Mouse (Mus musculus): ENCODE measurements around the gene Lmf1. TPM values are rescaled to one million over a fixed set of nuclear protein-coding genes. Genes with fewer than 3 reads are reported as not detected.

Lmf1 gene
- polyA plus RNA-seq, 1 experiment, result 18.8 TPM

DNA sequence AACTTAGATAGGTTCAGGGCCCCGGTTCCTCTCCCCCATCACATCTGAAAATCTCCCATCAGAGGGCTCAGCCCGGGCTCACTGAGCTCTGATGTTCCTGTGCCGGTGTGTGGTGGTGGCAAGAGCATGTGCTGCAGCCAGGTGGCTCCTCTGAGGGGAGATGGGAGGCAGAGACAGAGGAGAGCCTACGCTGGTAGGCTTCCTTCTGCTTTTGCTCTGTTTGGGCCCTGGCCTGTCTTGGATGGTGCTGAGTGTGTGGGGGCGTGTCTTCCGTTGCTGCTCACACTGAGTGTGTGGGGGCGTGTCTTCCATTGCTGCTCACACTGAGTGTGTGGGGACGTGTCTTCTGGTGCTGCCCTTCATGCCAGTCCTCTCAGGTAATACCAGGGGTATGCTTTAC, 23.5 kb downstream of the Lmf1 start:
- Histone ChIP-seq H3K4me1 (ENCODE audit: control insufficient read depth, insufficient read depth, low read length) (no peaks in the 10 kb centered on the region; the same call in 1 of the 2 replicates), H3K27ac (ENCODE audit: control insufficient read depth, insufficient read depth, low read depth, low read length, poor library complexity) (no peak overlapping the region), H3K4me3 (replicated peaks; ENCODE audit: control insufficient read depth, low read depth, low read length) (no peak overlapping the region)
- 42% methylated on average over 8 of the region's 8 CpGs for WGBS
- TF ChIP-seq CTCF (IDR thresholded peaks at IDR 0.05; ENCODE audit: control insufficient read depth, insufficient read depth, low read length) (no peak), POLR2A (IDR thresholded peaks at IDR 0.05; ENCODE audit: borderline replicate concordance, control insufficient read depth, low read depth, low read length) (no peak)

DNA sequence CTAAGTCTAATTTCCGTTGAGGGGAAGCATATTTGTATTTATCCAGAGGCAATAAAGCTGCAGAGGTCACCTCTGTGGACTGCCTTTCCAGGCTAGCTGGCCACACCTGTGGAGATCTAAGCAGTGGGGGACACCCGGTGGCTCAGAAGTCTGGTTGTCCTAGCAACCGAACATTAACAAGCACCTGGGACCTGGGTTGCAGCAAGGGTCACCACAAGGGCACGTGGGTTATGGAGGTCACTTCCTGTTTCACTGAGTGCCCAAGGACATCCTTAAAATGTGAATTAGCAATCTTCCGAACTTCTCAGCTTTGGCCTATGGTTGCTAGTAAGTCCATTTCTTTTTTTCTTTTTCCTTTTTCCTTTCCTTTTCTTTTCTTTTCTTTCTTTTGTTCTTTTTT, 25.3 kb downstream of the Lmf1 start:
- Histone ChIP-seq H3K27ac (ENCODE audit: control insufficient read depth, insufficient read depth, low read depth, low read length, poor library complexity) (no peak overlapping the region), H3K4me1 (ENCODE audit: control insufficient read depth, insufficient read depth, low read length) (no peaks in the 10 kb centered on the region), H3K4me3 (replicated peaks; ENCODE audit: control insufficient read depth, low read depth, low read length) (no peak overlapping the region)
- 41% methylated on average over 5 of the region's 5 CpGs for WGBS
- TF ChIP-seq CTCF (IDR thresholded peaks at IDR 0.05; ENCODE audit: control insufficient read depth, insufficient read depth, low read length) (no peak), POLR2A (IDR thresholded peaks at IDR 0.05; ENCODE audit: borderline replicate concordance, control insufficient read depth, low read depth, low read length) (no peak)

DNA sequence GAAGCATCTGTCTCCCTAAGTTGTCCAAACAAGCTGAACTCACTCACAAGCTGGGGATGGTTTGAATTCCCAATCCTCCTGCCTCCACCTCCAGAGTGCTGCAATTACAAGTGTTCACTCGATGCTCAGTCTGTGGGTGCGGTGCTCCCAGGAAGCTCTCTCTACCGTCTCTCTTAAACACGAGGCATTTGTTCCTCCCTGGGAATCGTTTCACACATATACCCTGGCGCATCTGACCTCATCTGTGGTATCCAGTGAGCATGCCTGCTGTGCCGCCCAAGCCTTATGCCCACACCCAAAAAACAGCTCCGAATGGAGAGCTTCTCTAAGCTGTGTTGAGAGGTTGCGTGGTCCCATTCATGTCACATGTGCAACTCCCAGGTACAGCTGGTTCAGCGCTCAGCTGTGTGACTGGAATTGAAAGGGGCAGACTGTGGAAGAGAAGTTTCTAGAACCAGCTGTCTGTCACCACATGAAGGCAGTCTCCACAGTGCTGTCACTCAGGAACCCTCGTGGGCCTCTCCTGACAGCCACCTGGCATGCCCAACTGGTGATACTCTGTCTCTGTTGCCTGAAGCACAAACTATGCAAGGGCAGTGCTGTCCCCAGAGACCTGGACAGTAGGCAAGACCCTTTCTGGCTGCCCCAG, 29.4 kb downstream of the Lmf1 start:
- no peak overlapping the region for H3K4me3 ChIP-seq (replicated peaks; ENCODE audit: control insufficient read depth, low read depth, low read length)
- H3K27ac ChIP-seq (ENCODE audit: control insufficient read depth, insufficient read depth, low read depth, low read length, poor library complexity), result no peak overlapping the region
- no peak for TF ChIP-seq CTCF (IDR thresholded peaks at IDR 0.05; ENCODE audit: control insufficient read depth, insufficient read depth, low read length)
- no peak for TF ChIP-seq POLR2A (IDR thresholded peaks at IDR 0.05; ENCODE audit: borderline replicate concordance, control insufficient read depth, low read depth, low read length)
- WGBS, result 77% methylated on average over 11 of the region's 11 CpGs
- no peaks in the 10 kb centered on the region for H3K4me1 ChIP-seq (ENCODE audit: control insufficient read depth, insufficient read depth, low read length)

DNA sequence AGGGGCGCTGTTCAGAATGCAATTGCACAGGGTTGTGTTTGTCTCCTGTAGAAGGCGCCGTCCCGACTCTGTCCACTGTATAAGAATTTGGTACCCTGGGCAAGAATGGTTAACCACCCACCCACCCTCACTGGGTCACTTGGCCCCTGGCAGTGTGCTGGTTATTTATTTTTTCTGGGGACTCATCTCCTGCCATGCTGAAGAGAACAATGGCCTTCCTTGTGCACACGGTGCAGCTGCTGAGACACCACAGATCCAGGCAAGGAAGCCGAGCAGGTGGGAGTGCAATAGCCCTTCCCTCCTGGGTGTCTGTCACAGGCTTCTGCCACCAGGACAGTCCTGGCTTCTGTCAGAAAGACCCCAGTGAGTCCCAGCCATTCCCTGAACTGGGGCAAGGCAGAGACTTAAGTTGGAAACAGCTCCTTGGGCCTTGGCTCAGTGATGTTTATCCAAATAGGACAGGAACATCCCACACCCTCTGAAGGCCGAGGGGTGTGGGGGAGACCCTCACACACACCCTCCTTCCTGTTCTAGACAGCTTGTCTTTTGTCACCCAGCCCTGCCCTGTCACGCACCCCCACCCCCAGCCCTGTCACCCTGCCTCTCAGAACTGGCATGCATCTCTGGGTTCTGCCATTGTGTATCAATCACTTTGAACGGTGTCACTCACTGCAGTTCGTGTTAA, 30.1 kb downstream of the Lmf1 start:
- Histone ChIP-seq H3K4me1 (ENCODE audit: control insufficient read depth, insufficient read depth, low read length) (no peaks in the 10 kb centered on the region), H3K27ac (ENCODE audit: control insufficient read depth, insufficient read depth, low read depth, low read length, poor library complexity) (no peak overlapping the region)
- TF ChIP-seq POLR2A (IDR thresholded peaks at IDR 0.05; ENCODE audit: borderline replicate concordance, control insufficient read depth, low read depth, low read length) (no peak), CTCF (IDR thresholded peaks at IDR 0.05; ENCODE audit: control insufficient read depth, insufficient read depth, low read length) (no peak)

DNA sequence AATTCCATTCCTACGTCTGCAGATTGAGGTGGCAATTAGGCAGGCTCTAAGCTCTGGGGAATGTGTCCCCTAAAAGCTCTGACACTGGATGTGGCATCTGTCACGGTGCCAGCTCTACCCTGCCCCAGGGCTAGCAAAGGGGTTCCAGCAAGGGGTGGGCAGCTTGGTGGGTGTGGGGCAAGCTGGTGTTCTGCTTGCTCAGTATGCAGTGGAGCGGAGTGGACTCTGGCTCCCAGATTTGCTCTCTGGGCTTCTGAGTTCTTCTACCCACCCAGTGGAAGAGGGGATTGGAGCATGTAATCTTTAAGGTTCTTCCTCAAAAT, 30.6 kb downstream of the Lmf1 start:
- Histone ChIP-seq H3K4me3 (replicated peaks; ENCODE audit: control insufficient read depth, low read depth, low read length) (no peak overlapping the region), H3K27ac (ENCODE audit: control insufficient read depth, insufficient read depth, low read depth, low read length, poor library complexity) (no peak overlapping the region), H3K4me1 (ENCODE audit: control insufficient read depth, insufficient read depth, low read length) (no peaks in the 10 kb centered on the region)
- TF ChIP-seq POLR2A (IDR thresholded peaks at IDR 0.05; ENCODE audit: borderline replicate concordance, control insufficient read depth, low read depth, low read length), result no peak
- no peak for TF ChIP-seq CTCF (IDR thresholded peaks at IDR 0.05; ENCODE audit: control insufficient read depth, insufficient read depth, low read length)
- WGBS, result 86% methylated on average over 3 of the region's 3 CpGs

More for the DNA sequence above, 30.1 kb downstream of the Lmf1 start:
- WGBS, result 86% methylated on average over 10 of the region's 10 CpGs
- no peak overlapping the region for H3K4me3 ChIP-seq (replicated peaks; ENCODE audit: control insufficient read depth, low read depth, low read length)

DNA sequence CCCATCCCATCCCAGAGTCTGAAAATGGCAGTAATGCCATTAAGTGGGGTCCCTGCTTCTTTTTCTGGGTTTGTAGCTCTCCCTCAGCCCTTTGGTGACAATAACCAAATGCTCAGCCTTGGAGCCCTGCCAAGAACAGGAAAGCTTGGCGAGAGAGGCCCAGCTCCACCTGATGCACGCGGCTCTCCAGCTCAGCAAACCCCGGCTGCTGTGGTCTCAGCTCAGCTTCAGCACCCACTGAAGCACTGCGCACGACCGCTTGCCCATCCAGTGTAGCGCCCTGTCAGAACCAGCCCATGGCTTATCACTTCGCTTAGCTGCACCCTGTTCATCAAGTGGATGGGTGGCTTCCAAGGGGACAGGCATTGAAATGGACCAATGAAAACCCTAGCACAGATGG, 31.3 kb downstream of the Lmf1 start:
- Histone ChIP-seq H3K27ac (ENCODE audit: control insufficient read depth, insufficient read depth, low read depth, low read length, poor library complexity) (no peak overlapping the region), H3K4me1 (ENCODE audit: control insufficient read depth, insufficient read depth, low read length) (no peaks in the 10 kb centered on the region), H3K4me3 (replicated peaks; ENCODE audit: control insufficient read depth, low read depth, low read length) (no peak overlapping the region)
- 69% methylated on average over 9 of the region's 9 CpGs for WGBS
- TF ChIP-seq CTCF (IDR thresholded peaks at IDR 0.05; ENCODE audit: control insufficient read depth, insufficient read depth, low read length) (no peak), POLR2A (IDR thresholded peaks at IDR 0.05; ENCODE audit: borderline replicate concordance, control insufficient read depth, low read depth, low read length) (no peak)

DNA sequence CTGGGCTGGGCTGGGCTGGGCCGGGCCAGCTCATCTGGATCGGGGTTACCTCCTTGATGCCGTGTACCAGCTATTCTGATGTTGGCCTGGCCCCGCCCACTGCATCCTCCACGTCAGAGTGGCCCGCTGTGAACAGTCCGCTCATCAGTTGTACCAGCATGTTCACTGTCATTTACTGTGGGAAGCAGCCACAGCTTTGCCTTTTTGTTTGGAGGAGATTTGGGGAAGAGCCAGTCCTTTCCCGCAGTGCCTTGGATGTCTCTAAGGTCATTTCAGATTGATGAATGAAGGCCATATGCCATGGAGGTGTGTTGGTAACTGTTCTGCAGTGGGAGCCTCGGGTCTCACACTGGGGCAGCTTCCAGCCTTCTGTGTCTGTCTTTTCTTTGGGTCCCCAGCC, 33.7 kb downstream of the Lmf1 start:
- no peak overlapping the region for H3K27ac ChIP-seq (ENCODE audit: control insufficient read depth, insufficient read depth, low read depth, low read length, poor library complexity)
- H3K4me1 ChIP-seq (ENCODE audit: control insufficient read depth, insufficient read depth, low read length), result no peaks in the 10 kb centered on the region
- no peak overlapping the region for H3K4me3 ChIP-seq (replicated peaks; ENCODE audit: control insufficient read depth, low read depth, low read length)
- WGBS, result 87% methylated on average over 9 of the region's 9 CpGs
- TF ChIP-seq CTCF (IDR thresholded peaks at IDR 0.05; ENCODE audit: control insufficient read depth, insufficient read depth, low read length) (no peak), POLR2A (IDR thresholded peaks at IDR 0.05; ENCODE audit: borderline replicate concordance, control insufficient read depth, low read depth, low read length) (no peak)

DNA sequence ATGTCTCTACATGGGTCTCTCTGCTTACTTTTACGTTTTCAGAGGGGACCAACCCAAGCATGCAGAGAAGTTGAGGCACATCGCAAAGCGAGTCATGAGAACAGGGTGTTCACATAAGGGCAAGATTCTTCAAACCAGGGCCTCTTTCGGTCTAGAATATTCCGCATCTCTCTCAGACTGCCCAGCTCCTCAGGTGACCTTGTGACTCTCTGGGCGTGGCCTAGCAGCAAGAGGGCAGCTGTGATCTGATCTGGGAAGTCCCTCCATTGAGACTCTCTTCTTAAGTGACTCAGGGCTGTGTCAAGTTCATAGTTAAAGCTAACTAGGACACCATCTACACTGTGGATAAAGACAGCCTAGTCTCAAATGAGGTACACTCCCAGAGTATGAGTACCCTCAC, 34.4 kb downstream of the Lmf1 start:
- no peak for TF ChIP-seq POLR2A (IDR thresholded peaks at IDR 0.05; ENCODE audit: borderline replicate concordance, control insufficient read depth, low read depth, low read length)
- H3K4me1 ChIP-seq (ENCODE audit: control insufficient read depth, insufficient read depth, low read length), result no peaks in the 10 kb centered on the region
- H3K4me3 ChIP-seq (replicated peaks; ENCODE audit: control insufficient read depth, low read depth, low read length), result no peak overlapping the region
- WGBS, result 87% methylated on average over 6 of the region's 6 CpGs
- H3K27ac ChIP-seq (ENCODE audit: control insufficient read depth, insufficient read depth, low read depth, low read length, poor library complexity), result no peak overlapping the region

Data from bone marrow, adult 2 months (tissue).